Mouse (Mus musculus) brain, embryonic 14.5 days (tissue): ENCODE results near the gene Igdcc4. TPM values are rescaled to one million over a fixed set of nuclear protein-coding genes. Genes with fewer than 3 reads are reported as not detected.

Source experiments
- DNase-seq: peaks from one replicate; pipeline ENCODE4 v3.0.0-alpha.2; 2011; ENCODE audit warnings: low read depth
- CTCF ChIP-seq: fragments of 200-500 bp; IDR thresholded peaks from 2 replicates; pipeline ENCODE4 v1.5.1; 2012; ENCODE audit warnings: inconsistent platforms, mild to moderate bottlenecking, moderate library complexity, borderline replicate concordance; ENCODE audit not compliant: insufficient read depth, insufficient read length; ENCODE audit errors: extremely low read depth
- POLR2A ChIP-seq: fragments of 200-500 bp; IDR thresholded peaks from 2 replicates; pipeline ENCODE4 v1.6.1; 2012; ENCODE audit warnings: mild to moderate bottlenecking, inconsistent platforms, borderline replicate concordance; ENCODE audit not compliant: poor library complexity, insufficient read depth, insufficient read length, severe bottlenecking; ENCODE audit errors: extremely low read depth
- polyA plus RNA-seq: library from polyadenylated mRNA; depleted of rRNA; stranded (reverse); fragments of >200 nt; gene quantifications from 2 replicates; pipeline ENCODE4 v1.2.3, GENCODE M21; 2012

The Igdcc4 gene
- polyA plus RNA-seq, 1 experiment, result 33.3 TPM

DNA sequence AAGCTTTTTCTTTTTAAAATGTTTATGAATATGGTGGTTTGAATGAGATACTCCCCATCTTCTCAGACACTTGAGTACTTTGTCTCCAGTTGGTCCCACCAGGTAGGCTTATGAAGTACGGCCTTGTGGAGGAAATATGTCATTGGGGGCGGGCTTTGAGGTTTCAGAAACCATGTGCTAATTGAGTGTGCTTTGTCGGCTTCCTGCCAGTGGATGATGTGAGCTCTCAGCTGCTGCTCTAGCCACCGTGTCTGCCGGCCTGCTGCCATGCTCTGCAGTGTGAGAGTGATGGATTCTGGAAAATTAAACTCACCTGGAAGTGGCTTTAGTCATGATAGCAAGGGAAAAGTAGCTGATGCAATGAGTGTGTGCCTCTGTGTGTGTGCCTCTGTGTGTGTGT lies 13.8 kb upstream of the Igdcc4 start:
- no peak for TF ChIP-seq POLR2A
- no peak for TF ChIP-seq CTCF
- peak; percentile 70 for DNase-seq

DNA sequence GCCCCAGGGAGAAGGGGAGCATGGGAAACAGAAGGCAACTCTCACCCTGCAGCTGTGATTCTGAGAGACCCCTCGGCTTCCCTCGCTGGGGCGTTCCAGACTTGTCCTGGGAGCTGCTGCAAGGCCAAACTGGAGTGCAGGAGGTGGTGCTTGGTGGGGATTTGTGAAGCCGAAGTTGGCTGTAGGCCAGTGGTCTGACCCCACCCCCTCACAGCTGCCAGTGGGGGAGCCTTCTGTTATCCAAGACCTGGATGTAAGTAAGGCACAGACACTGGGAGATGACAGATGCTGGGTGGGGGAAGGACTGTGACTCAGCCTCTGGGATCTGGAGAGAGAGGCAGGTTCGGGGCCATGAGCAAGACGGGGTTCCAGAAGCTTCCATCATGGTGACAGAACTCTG lies 7.0 kb upstream of the Igdcc4 start:
- TF ChIP-seq POLR2A, result no peak
- TF ChIP-seq CTCF, result no peak
- DNase-seq, result peak; percentile 91

DNA sequence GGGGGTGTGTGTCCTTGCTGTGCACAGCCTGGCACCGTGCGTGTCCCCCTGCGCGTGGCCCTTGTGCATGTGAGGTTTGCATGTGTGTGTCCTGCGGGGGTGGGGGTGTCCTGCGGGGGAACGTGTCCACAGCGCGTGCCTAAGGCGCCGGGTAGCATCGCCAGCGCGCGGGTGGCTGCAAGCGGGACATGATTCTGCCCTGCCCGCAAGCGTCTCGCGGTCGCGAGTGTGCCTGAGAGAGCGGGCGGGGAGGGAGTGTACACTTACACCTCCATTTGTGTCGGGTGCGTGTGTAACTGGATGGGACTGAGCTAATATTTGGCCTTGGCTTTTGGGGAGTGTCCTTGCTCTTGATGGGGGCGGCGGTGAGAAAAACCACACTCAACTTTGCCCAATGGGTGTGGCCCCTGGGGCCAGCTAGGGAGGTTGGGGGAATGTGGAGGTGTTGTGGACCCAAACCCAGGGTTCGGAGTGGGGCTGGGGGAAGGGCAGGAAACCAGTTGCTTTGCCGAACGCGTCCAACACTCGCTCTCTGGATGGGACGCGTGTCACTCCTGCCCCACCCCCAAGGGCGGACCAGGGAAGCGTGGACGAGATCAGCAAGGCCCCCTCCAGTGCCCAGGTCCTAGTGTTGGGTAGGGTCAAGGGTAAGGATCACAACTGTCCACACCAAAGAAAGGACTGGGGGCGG lies 545 bp downstream of the Igdcc4 start:
- DNase-seq, result peak; percentile 73
- TF ChIP-seq CTCF (no peak), POLR2A (0 out of 2 replicates have a peak, but pooled peaks have one; percentile 11)

DNA sequence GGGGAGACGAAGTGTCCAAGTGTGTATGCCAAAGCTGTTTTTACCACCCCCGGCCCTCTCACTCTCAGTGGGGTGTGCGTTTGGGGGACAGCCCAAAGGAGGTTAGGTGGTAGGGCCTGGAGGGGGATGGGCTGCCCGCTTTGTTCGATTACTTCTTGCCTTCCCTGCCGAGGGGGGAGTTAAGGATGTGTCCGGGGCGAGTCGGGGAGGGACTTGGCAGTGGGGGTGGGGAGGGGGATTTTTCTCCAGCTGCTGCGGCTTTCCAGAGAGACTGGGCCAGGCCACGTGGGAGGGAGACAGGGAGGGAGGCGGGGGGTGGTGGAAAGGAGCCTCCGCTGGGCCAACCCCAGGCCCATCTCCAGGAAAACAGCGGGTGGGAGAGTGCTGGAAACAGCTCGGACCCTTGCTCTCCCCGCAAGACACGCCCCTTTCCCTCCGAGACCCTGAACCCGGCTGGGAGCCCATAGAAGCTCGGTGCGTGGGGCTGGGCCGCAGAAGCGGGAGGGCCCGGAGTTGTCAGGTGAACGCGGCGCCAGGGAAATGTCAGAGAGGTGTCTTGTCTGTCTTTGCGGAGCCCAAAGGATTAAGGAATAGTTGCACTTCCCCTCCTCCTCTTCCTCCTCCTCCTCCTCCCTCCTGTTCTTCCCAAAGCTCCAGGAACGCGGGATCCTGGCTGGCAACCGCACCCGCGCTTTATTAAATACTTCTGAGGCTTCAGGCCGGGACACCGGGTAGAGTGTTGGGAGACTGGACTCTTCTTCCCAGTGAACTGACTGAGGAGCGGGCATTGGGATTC lies 1.3 kb downstream of the Igdcc4 start:
- DNase-seq, result peak; percentile 94
- TF ChIP-seq CTCF (no peak), POLR2A (no peak)

DNA sequence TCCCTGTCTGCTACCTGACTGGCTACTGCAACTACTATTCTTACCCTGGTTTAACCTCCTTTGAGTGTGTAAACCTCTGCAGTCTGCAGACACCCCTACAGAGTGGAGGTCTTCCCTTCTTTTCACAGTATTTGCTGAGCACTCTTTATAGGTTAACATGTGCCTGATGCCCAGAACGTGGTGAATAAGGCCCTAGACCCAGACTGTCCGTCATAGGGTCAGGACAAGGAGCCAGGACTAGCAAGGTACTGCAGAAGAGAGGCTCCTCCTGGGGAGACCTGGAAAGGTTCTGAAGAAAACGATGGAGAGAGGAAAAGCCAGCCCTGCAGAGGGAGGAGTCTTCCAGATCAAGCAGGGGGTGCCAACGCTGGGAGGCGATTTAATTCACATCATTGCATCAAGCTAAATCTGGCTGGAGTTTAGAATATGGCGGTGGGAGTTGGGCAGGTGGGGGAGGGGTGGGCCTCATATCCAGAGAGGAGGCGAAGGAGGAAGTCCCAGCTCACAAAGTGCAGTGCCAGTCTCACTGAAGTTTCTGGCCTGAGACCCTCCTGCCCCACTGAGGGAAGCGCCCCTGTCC lies 2.0 kb downstream of the Igdcc4 start:
- no peak for TF ChIP-seq POLR2A
- TF ChIP-seq CTCF, result no peak
- DNase-seq, result peak; percentile 73

DNA sequence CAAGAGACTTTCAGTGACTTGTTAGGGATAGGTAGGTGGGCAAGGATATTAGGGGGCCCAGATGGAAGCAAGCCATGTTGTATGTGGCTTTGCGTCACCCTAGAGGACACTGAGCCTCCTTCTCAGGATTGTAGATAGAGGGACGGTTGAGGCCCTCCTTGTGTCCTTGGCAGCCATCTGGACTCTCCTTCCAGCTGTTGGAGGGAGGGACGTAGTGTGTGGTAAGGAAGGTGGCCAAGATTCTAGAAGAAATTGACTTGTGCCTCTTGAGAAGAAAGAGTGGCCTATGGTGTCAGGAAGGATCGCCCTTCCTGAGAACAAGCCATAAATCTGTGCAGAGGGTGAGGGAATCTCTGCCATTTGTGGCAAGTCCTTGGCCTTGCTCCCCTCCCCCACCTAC lies 5.5 kb downstream of the Igdcc4 start:
- TF ChIP-seq CTCF (no peak), POLR2A (no peak)

DNA sequence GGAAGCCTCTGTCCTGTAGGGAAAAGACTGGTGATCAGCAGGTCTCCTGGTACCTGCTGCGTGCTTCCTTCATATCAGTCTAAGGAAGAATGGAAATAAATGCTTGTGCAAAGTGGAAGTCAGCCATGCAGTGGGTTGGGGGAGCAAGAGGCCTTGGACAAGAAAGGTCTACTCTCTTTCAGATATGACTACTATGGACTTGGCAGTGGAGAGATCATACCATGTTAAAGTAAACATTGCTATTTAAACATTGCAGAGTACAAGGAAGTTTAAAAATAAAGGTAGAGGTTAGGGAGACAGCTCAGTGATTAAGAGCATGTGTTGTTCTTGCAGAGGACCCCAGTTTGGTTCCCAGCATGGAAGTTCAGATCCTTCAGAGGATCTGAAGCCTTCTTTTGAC lies 6.6 kb downstream of the Igdcc4 start:
- TF ChIP-seq POLR2A, result no peak
- no peak for TF ChIP-seq CTCF
- DNase-seq, result no peak

More for the DNA sequence above, 5.5 kb downstream of the Igdcc4 start:
- DNase-seq, result no peak

DNA sequence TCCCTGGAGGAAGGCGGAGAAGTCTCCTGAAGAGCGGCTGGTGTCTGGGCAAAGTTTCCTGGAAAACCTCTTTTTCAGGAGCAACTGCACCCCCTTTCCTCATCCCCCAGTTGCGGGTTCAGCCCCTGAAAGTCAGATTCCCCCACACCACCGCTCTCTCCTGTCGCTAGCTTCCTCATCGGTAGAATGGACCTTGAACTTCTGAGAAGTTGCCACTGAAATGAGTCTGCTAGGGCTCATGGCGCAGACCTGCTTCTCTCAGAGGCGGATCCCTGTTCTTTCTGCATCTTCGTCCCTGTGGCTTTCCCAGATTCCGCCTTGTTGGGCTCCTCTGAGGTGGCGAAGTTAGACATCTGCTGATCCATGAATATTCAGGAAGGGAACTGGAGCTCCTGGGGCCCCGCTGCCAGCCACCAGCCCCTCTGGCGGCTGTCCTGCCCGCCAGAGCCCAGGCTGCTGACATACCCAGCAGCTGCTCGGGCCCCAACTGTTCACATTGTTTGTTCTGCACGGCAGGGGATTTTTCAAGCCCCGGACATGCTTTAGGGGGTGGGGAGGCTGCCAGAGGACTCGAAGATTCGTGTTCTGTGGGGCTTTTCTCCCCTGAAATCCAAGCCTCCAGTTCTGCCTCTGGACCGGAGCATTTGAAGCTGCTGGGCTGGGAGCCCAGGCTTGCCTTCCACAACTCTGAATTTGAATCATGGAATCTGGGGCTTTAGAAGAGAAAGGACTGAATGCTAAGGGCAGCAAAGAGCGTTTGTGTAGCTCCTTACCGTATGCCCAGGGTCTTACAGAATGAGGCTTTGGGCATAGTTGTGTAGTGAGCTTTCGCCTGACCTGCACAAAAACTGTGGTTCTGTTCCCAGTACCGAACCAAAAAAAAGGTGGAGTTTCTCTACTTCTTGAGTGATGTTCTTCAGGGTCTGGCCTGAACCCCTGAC lies 8.1 kb downstream of the Igdcc4 start:
- peak; percentile 96 for DNase-seq
- TF ChIP-seq CTCF (no peak), POLR2A (no peak)

DNA sequence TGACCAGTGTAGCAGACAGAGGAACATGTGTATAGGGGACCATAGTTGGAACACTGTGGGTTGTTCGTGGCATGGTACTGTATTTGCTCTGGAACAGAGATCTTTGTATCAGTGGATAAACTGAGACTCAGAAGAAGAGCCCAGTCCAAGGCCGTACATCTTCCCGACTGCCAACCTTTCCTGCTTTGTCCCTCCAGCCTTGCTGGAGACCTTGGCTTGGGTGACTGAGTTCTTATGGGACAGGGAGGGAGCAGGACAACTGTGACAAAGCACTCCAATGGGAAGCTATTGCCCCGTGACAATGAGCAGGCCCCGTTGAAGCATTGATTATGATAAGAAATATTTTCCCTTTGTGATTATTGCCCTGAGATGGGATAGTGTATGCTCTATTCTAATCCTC lies 10.4 kb downstream of the Igdcc4 start:
- no peak for DNase-seq
- TF ChIP-seq CTCF, result no peak
- TF ChIP-seq POLR2A, result no peak

DNA sequence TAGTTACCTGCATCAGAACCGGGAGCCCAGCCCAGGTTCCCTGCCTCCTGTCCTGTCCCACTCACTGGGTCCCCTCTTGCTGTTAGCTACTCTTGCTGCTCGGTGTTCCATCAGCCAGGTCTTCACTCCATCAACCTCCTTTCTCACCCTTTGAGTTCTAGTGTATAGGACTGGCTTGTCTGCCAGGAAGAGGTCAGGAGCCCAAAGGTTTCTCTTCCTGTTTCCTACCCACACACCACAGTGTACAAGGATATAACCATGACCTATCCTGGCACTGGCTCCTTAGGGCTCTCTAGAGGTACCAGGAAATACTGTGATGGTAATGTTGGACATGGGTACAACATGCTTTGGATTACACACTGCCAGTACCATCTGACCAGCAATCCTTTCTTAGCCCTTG lies 12.4 kb downstream of the Igdcc4 start:
- TF ChIP-seq CTCF, result no peak
- no peak for TF ChIP-seq POLR2A
- no peak for DNase-seq
